Mouse (Mus musculus) ES-CJ7 (cell line): ENCODE results near the gene Dcakd.

Experiments used
- DNase-seq: peaks from one replicate; pipeline ENCODE4 v3.0.0; 2011; ENCODE audit warnings: low read depth, low spot score

Dcakd gene

GRCm38 (mm10) chr11:103006286-103007000 is 21.7 kb downstream of the Dcakd start:
- DNase-seq = no peak

- no peak for DNase-seq
Measured at GRCm38 (mm10) chr11:103005254-103005981, 22.7 kb downstream of the Dcakd start.

GRCm38 (mm10) chr11:103004852-103005251 is 23.3 kb downstream of the Dcakd start:
- no peak for DNase-seq

- no peak for DNase-seq
Measured at GRCm38 (mm10) chr11:103003210-103003609, 24.9 kb downstream of the Dcakd start.

GRCm38 (mm10) chr11:103001063-103001462 is 27.1 kb downstream of the Dcakd start:
- no peak for DNase-seq

GRCm38 (mm10) chr11:103000111-103000510 is 28.0 kb downstream of the Dcakd start:
- no peak for DNase-seq

- DNase-seq = no peak
Measured at GRCm38 (mm10) chr11:102999317-102999970, 28.7 kb downstream of the Dcakd start.

- DNase-seq = no peak
Measured at GRCm38 (mm10) chr11:102998577-102999316, 29.4 kb downstream of the Dcakd start.

GRCm38 (mm10) chr11:102998254-102998576 is 29.9 kb downstream of the Dcakd start:
- no peak for DNase-seq

- DNase-seq = no peak
Measured at GRCm38 (mm10) chr11:102996991-102997770, 31.0 kb downstream of the Dcakd start.

GRCm38 (mm10) chr11:102996385-102996784 is 31.7 kb downstream of the Dcakd start:
- DNase-seq = no peak

- DNase-seq = no peak
Measured at GRCm38 (mm10) chr11:102994952-102995351, 33.2 kb downstream of the Dcakd start.

- no peak for DNase-seq
Measured at GRCm38 (mm10) chr11:102993420-102994029, 34.6 kb downstream of the Dcakd start.

GRCm38 (mm10) chr11:102992940-102993339 is 35.2 kb downstream of the Dcakd start:
- DNase-seq = peak; percentile 69

- DNase-seq = no peak
Measured at GRCm38 (mm10) chr11:102991681-102992080, 36.5 kb downstream of the Dcakd start.

GRCm38 (mm10) chr11:102990152-102990663 is 37.9 kb downstream of the Dcakd start:
- DNase-seq = no peak

GRCm38 (mm10) chr11:102989641-102990151 is 38.4 kb downstream of the Dcakd start:
- no peak for DNase-seq

- no peak for DNase-seq
Measured at GRCm38 (mm10) chr11:102985160-102985559, 43.0 kb downstream of the Dcakd start.

GRCm38 (mm10) chr11:102984615-102985014 is 43.5 kb downstream of the Dcakd start:
- DNase-seq = no peak

- DNase-seq = no peak
Measured at GRCm38 (mm10) chr11:102984086-102984485, 44.0 kb downstream of the Dcakd start.
